ENCODE assay signal across 10 mouse cellular contexts in the genomic region with DNA sequence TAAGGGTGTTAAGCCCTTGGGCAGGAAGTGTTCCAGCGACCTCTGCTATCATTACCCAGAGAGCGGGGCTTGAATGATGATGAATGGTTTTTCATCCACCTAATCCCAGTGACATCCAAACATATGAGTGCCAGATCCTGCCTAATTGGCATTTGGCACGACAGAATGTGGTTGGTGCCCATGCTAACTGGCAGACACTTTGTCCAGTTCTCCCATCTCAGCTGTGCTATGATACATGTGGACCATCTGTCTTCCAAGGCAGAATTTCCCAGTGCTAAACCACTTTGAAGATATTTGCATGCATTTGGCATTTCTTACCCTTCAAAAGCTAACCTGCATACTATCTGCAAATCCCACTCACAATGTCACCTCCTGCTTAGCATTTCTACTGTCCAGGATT.
DNase-seq lines count a peak whose midpoint lies in the region; ATAC-seq lines count a peak whose summit lies in the region.
"Had no signal": no experiment of that assay in that cellular context is flagged by ENCODE, and none has a peak within 500 bp of the region (broad histone marks: within the 10 kb centered on the region; RNA-seq: fewer than 3 reads in every experiment).

No protein-coding gene starts in this region.

- H3K4me2 ChIP-seq in neural tube, embryonic 14.5 days (ENCODE audit: low read depth, low read length): no peak overlapping the region
- H3K4me2 ChIP-seq: neural tube, embryonic 12.5 days had no signal

- H3K4me3 ChIP-seq in neural tube, embryonic 14.5 days (ENCODE audit: low read depth, low read length): no peak overlapping the region
- H3K4me3 ChIP-seq: neural tube, embryonic 12.5 days had no signal

- no peak overlapping the region for H3K9ac ChIP-seq in neural tube, embryonic 14.5 days (replicated peaks; ENCODE audit: low read depth, low read length)
- H3K9ac ChIP-seq: neural tube, embryonic 12.5 days had no signal

- no peaks in the 10 kb centered on the region for H3K27me3 ChIP-seq in neural tube, embryonic 14.5 days (ENCODE audit: control insufficient read depth, insufficient read depth, low read length)
- H3K27me3 ChIP-seq: neural tube, embryonic 12.5 days had no signal

- DNase-seq in neural tube, embryonic 10.5 days (ENCODE audit: extremely low spot score, low spot score): no peak
- DNase-seq in cerebellum, postnatal 10 days: peak; percentile 80 to 86
- DNase-seq in layer of hippocampus, adult 9-11 months: peak; percentile 55
- DNase-seq in right cerebral cortex, postnatal 25 days: peak; percentile 35
- DNase-seq in kidney, adult 9 months: no peak
- DNase-seq: lung, adult 2 months had no signal

- WGBS in neural tube, embryonic 14.5 days: 37% methylated on average over 3 of the region's 3 CpGs

- 0 out of 2 replicates have a peak, but pooled peaks have one; percentile 31 for ATAC-seq in neural tube, embryonic 14.5 days (ENCODE audit: low read depth)
- ATAC-seq in granulocyte monocyte progenitor cell, adult 5-6 weeks (replicated peaks; ENCODE audit: poor library complexity, severe bottlenecking): no peak

- H3K9me3 ChIP-seq in neural tube, embryonic 14.5 days (ENCODE audit: control insufficient read depth, low read length): no peaks in the 10 kb centered on the region
- H3K9me3 ChIP-seq: neural tube, embryonic 12.5 days had no signal

- no peaks in the 10 kb centered on the region for H3K4me1 ChIP-seq in neural tube, embryonic 14.5 days (ENCODE audit: control insufficient read depth, insufficient read depth, low read length)
- H3K4me1 ChIP-seq: neural tube, embryonic 12.5 days had no signal

- no peaks in the 10 kb centered on the region for H3K36me3 ChIP-seq in neural tube, embryonic 14.5 days (ENCODE audit: control insufficient read depth, insufficient read depth, low read length)
- H3K36me3 ChIP-seq: G1E; neural tube, embryonic 12.5 days had no signal

- no peak overlapping the region for H3K27ac ChIP-seq in neural tube, embryonic 14.5 days (ENCODE audit: low read depth, low read length)
- H3K27ac ChIP-seq: neural tube, embryonic 12.5 days had no signal

Comparison
In these comparisons a context has a peak if more than half of its experiments do, and no peak if none do; other contexts are left out.
1. DNase-seq: peak in cerebellum, postnatal 10 days (2 of 2), layer of hippocampus, adult 9-11 months (single experiment) and right cerebral cortex, postnatal 25 days (single experiment); none in neural tube, embryonic 10.5 days (single experiment) and kidney, adult 9 months (single experiment).